Mouse (Mus musculus) kidney, embryonic 14.5 days (tissue): ENCODE measurements around the gene Atf6b. TPM values are rescaled to one million over a fixed set of nuclear protein-coding genes. Genes with fewer than 3 reads are reported as not detected.

Experiments
- ATAC-seq: fragments of 200-750 bp; cut with Nextera tagmentation; 2 replicates; pipeline ENCODE4 v1.8.0; 2017; ENCODE audit warnings: moderate number of reproducible peaks, mild to moderate bottlenecking, moderate TSS enrichment, moderate library complexity; ENCODE audit not compliant: low FRiP score, low TSS enrichment
- H3K27ac ChIP-seq: fragments of 300-500 bp; sonication (generic); 2 replicates; pipeline ENCODE4 v1.5.1; 2014; ENCODE audit warnings: low read depth, mild to moderate bottlenecking, low read length, moderate library complexity, mixed read lengths
- H3K27me3 ChIP-seq: fragments of 300-500 bp; sonication (generic); 2 replicates; pipeline ENCODE4 v1.6.1; 2014; ENCODE audit warnings: mild to moderate bottlenecking, low read length; ENCODE audit not compliant: control insufficient read depth, insufficient read depth
- H3K36me3 ChIP-seq: fragments of 300-500 bp; sonication (generic); 2 replicates; pipeline ENCODE4 v1.6.1; 2014; ENCODE audit warnings: low read length, mixed read lengths; ENCODE audit not compliant: control insufficient read depth, insufficient read depth
- H3K4me1 ChIP-seq: fragments of 300-500 bp; sonication (generic); 2 replicates; pipeline ENCODE4 v1.6.1; 2014; ENCODE audit warnings: low read length, mixed read lengths; ENCODE audit not compliant: control insufficient read depth, insufficient read depth
- H3K4me2 ChIP-seq: fragments of 300-500 bp; sonication (generic); replicated peaks from 2 replicates; pipeline ENCODE4 v1.6.1; 2014; ENCODE audit warnings: low read depth, mild to moderate bottlenecking, low read length
- H3K4me3 ChIP-seq: fragments of 300-500 bp; sonication (generic); 2 replicates; pipeline ENCODE4 v1.5.1; 2014; ENCODE audit warnings: mild to moderate bottlenecking, low read length
- H3K9ac ChIP-seq: fragments of 300-500 bp; sonication (generic); 2 replicates; pipeline ENCODE4 v1.6.1; 2014; ENCODE audit warnings: low read depth, mild to moderate bottlenecking, low read length, moderate library complexity
- H3K9me3 ChIP-seq: fragments of 300-500 bp; sonication (generic); 2 replicates; pipeline ENCODE4 v1.6.1; 2016; ENCODE audit warnings: low read length; ENCODE audit not compliant: control insufficient read depth
- WGBS: fragments of 180-500 bp; shearing (Covaris S2); extraction: QIAGEN DNeasy Blood & Tissue Kit; methylation state at CpG from one replicate; pipeline ENCODE4 v1.1.7; 2014; 5-methylcytosine and 5-hydroxymethylcytosine counted together
- polyA plus RNA-seq: library from polyadenylated mRNA; unstranded; fragments of >200 nt; fragmentation: Nextera tagmentation; extraction: Ambion mirVana; gene quantifications from 2 replicates; pipeline ENCODE4 v1.2.1, GENCODE M21; 2014

Atf6b gene
- polyA plus RNA-seq, 1 experiment from 2014 or later: 61.7 TPM

GRCm38 (mm10) chr17:34650781-34651180 is 3.8 kb downstream of the Atf6b start:
- WGBS: 92% methylated on average over 14 of the region's 14 CpGs
- H3K4me2 ChIP-seq: no peak overlapping the region
- ATAC-seq: no peak
- no peak overlapping the region for H3K4me3 ChIP-seq
- H3K27ac ChIP-seq: no peak overlapping the region
- peaks cover 16% of the 10 kb centered on the region for H3K4me1 ChIP-seq
- no peak overlapping the region for H3K9ac ChIP-seq
- H3K9me3 ChIP-seq: no peaks in the 10 kb centered on the region
- H3K36me3 ChIP-seq: peaks cover 57% of the 10 kb centered on the region
- no peaks in the 10 kb centered on the region for H3K27me3 ChIP-seq

GRCm38 (mm10) chr17:34651507-34652221 is 4.7 kb downstream of the Atf6b start:
- Histone ChIP-seq H3K4me2 (no peak overlapping the region), H3K4me1 (peaks cover 17% of the 10 kb centered on the region), H3K27me3 (no peaks in the 10 kb centered on the region), H3K4me3 (no peak overlapping the region), H3K9ac (no peak overlapping the region), H3K9me3 (no peaks in the 10 kb centered on the region), H3K36me3 (peaks cover 56% of the 10 kb centered on the region), H3K27ac (no peak overlapping the region)
- 57% methylated on average over 19 of the region's 19 CpGs for WGBS
- ATAC-seq: no peak

- no peak overlapping the region for H3K4me2 ChIP-seq
- no peak overlapping the region for H3K9ac ChIP-seq
- ATAC-seq: no peak
- H3K27me3 ChIP-seq: no peaks in the 10 kb centered on the region
- no peak overlapping the region for H3K27ac ChIP-seq
- peaks cover 16% of the 10 kb centered on the region for H3K4me1 ChIP-seq
- H3K4me3 ChIP-seq: no peak overlapping the region
- H3K36me3 ChIP-seq: peaks cover 56% of the 10 kb centered on the region
- 83% methylated on average over 10 of the region's 10 CpGs for WGBS
- H3K9me3 ChIP-seq: no peaks in the 10 kb centered on the region
Observed at GRCm38 (mm10) chr17:34652546-34652945, 5.6 kb downstream of the Atf6b start.

GRCm38 (mm10) chr17:34652985-34653384 is 6.0 kb downstream of the Atf6b start:
- H3K4me2 ChIP-seq: no peak overlapping the region
- no peak overlapping the region for H3K9ac ChIP-seq
- H3K4me1 ChIP-seq: peaks cover 12% of the 10 kb centered on the region; the same call in 1 of the 2 replicates
- WGBS: 96% methylated on average over 8 of the region's 8 CpGs
- H3K4me3 ChIP-seq: no peak overlapping the region
- H3K27me3 ChIP-seq: no peaks in the 10 kb centered on the region
- no peaks in the 10 kb centered on the region for H3K9me3 ChIP-seq
- peaks cover 56% of the 10 kb centered on the region for H3K36me3 ChIP-seq
- H3K27ac ChIP-seq: no peak overlapping the region
- ATAC-seq: no peak

- 66% methylated on average over 9 of the region's 9 CpGs for WGBS
- no peak overlapping the region for H3K27ac ChIP-seq
- H3K4me1 ChIP-seq: 0 out of 2 replicates have a peak, but pooled peaks cover 10% of the 10 kb centered on the region
- ATAC-seq: no peak
- peaks cover 4% of the 10 kb centered on the region; the same call in 1 of the 2 replicates for H3K27me3 ChIP-seq
- no peaks in the 10 kb centered on the region for H3K9me3 ChIP-seq
- no peak overlapping the region for H3K4me2 ChIP-seq
- no peak overlapping the region for H3K4me3 ChIP-seq
- H3K9ac ChIP-seq: no peak overlapping the region
- H3K36me3 ChIP-seq: peaks cover 55% of the 10 kb centered on the region
Observed at GRCm38 (mm10) chr17:34653746-34654285, 6.9 kb downstream of the Atf6b start.

GRCm38 (mm10) chr17:34654392-34654791 is 7.4 kb downstream of the Atf6b start:
- Histone ChIP-seq H3K4me1 (0 out of 2 replicates have a peak, but pooled peaks cover 10% of the 10 kb centered on the region), H3K27ac (no peak overlapping the region), H3K4me3 (no peak overlapping the region), H3K9ac (no peak overlapping the region), H3K4me2 (no peak overlapping the region), H3K36me3 (peaks cover 50% of the 10 kb centered on the region), H3K9me3 (no peaks in the 10 kb centered on the region), H3K27me3 (peaks cover 10% of the 10 kb centered on the region)
- WGBS: 91% methylated on average over 13 of the region's 13 CpGs
- ATAC-seq: no peak

GRCm38 (mm10) chr17:34655160-34655559 is 8.2 kb downstream of the Atf6b start:
- Histone ChIP-seq H3K9me3 (no peaks in the 10 kb centered on the region), H3K27ac (no peak overlapping the region), H3K4me3 (no peak overlapping the region), H3K4me2 (no peak overlapping the region), H3K27me3 (peaks cover 16% of the 10 kb centered on the region), H3K36me3 (peaks cover 45% of the 10 kb centered on the region), H3K9ac (no peak overlapping the region), H3K4me1 (0 out of 2 replicates have a peak, but pooled peaks cover 10% of the 10 kb centered on the region)
- 65% methylated on average over 7 of the region's 7 CpGs for WGBS
- 0 out of 2 replicates have a peak, but pooled peaks have one; percentile 2 for ATAC-seq

GRCm38 (mm10) chr17:34655581-34655991 is 8.6 kb downstream of the Atf6b start:
- no peak overlapping the region for H3K4me3 ChIP-seq
- WGBS: 27% methylated on average over 4 of the region's 4 CpGs
- 0 out of 2 replicates have a peak, but pooled peaks cover 10% of the 10 kb centered on the region for H3K4me1 ChIP-seq
- no peaks in the 10 kb centered on the region for H3K9me3 ChIP-seq
- peak; percentile 70 for ATAC-seq
- no peak overlapping the region for H3K9ac ChIP-seq
- peaks cover 20% of the 10 kb centered on the region for H3K27me3 ChIP-seq
- H3K36me3 ChIP-seq: peaks cover 41% of the 10 kb centered on the region
- H3K27ac ChIP-seq: peak overlapping the region; percentile 17; the same call in 1 of the 2 replicates
- no peak overlapping the region for H3K4me2 ChIP-seq

GRCm38 (mm10) chr17:34656666-34657065 is 9.7 kb downstream of the Atf6b start:
- Histone ChIP-seq H3K4me3 (no peak overlapping the region), H3K4me2 (no peak overlapping the region), H3K36me3 (peaks cover 31% of the 10 kb centered on the region), H3K9ac (no peak overlapping the region), H3K4me1 (0 out of 2 replicates have a peak, but pooled peaks cover 10% of the 10 kb centered on the region), H3K27me3 (peaks cover 26% of the 10 kb centered on the region), H3K27ac (no peak overlapping the region), H3K9me3 (no peaks in the 10 kb centered on the region)
- 63% methylated on average over 8 of the region's 8 CpGs for WGBS
- ATAC-seq: no peak
